Mouse (Mus musculus): ENCODE data around the gene Ndufb4. TPM values are rescaled to one million over a fixed set of nuclear protein-coding genes. Genes with fewer than 3 reads are reported as not detected.
A peak's percentile ranks its signal among the peaks of the same experiment; 100 is the strongest.

Ndufb4 gene
- total RNA-seq, 2 experiments from 2014 or later: 141 to 154 TPM

DNA sequence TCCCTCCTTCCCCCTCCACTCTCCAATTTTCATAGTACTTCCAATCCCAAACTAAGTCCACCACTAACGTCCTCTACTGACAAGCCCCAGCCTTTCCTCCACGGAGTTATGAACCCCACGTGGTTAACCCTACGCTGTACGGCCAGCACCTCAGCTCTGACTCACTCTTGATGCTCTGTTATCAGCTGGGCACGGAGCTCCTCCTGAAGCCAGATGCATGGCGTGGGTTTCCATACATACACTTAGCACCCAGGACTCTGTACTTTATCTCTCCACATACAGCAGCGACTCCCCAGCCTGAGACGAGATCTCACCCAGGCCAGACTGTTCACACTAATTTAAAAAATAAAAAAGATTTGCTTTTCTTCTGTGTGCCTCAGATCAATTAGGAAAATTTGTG lies 19.7 kb downstream of the Ndufb4 start:
- no peak for DNase-seq

GRCm38 (mm10) chr16:37629011-37629410 lies 25.2 kb downstream of the Ndufb4 start:
- DNase-seq: no peak

- DNase-seq: no peak
These were observed 25.9 kb downstream of the Ndufb4 start for GRCm38 (mm10) chr16:37628336-37628735.

GRCm38 (mm10) chr16:37626388-37626949 lies 27.8 kb downstream of the Ndufb4 start:
- no peak for DNase-seq

- DNase-seq: no peak
These were observed 31.3 kb downstream of the Ndufb4 start for GRCm38 (mm10) chr16:37622919-37623318.

GRCm38 (mm10) chr16:37622403-37622802 lies 31.9 kb downstream of the Ndufb4 start:
- DNase-seq: no peak

GRCm38 (mm10) chr16:37617695-37618094 lies 36.6 kb downstream of the Ndufb4 start:
- peak; percentile 38 for DNase-seq

DNA sequence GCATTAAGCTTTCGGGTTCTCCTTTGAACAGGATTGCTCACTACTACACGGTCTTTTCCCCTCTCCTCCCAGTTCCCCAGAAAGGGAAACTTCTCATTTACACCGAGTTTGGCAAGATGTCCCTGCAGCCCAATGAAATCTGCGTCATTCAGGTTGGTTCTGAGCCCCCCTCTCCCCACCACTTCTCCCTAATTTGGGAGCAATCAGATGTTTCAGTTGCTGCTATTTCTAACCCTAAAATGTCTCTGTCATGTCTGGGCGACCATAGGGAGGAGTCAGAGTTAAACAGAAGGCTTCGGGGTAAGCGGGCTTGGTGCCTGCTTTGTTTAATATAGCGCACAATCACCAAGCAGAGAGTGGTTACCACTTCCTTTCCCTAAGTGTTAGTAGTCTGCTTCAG lies 38.1 kb downstream of the Ndufb4 start:
- DNase-seq: no peak

DNA sequence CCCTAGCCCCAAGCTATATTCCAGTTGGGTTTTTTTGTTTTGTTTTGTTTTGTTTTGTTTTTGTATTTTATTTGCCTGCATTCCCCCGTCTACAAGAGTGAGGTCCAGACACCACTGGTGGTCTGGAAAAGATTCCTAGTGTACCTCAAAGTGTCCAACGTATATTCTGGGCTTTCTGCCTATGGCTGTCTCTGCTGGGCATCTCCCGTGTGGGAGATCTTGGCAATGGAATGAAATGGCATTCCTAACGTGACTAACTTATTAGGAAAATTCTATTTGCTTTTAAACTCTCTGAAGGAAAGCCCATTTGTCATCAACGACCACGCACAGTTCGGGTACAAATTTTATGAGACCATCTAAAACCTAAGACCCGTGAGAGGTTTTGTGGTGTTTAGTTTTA lies 38.8 kb downstream of the Ndufb4 start:
- DNase-seq: no peak

GRCm38 (mm10) chr16:37614540-37614939 lies 39.7 kb downstream of the Ndufb4 start:
- DNase-seq: no peak

DNA sequence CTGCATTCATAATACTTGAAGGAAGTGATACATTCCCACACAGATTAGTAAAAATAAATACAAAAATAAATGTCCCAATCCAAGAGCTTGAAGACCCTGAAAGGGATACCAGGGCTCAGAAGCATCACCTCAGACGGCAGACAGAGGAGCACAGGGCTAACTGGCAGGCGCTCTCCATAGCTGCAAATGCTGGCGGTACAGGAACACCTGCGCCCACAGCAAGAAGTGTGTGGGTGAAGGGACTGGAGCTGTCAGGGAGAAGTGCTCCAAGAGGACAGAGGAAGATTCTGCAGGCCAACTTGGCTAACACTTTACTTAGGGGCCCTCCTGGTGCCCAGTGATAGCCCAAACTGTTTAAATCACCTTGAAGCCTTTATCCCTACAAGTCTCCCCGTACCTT lies 42.2 kb downstream of the Ndufb4 start:
- no peak for DNase-seq

- DNase-seq: no peak
These were observed 43.2 kb downstream of the Ndufb4 start for GRCm38 (mm10) chr16:37611072-37611471.

GRCm38 (mm10) chr16:37610333-37610732 lies 43.9 kb downstream of the Ndufb4 start:
- DNase-seq: no peak

DNA sequence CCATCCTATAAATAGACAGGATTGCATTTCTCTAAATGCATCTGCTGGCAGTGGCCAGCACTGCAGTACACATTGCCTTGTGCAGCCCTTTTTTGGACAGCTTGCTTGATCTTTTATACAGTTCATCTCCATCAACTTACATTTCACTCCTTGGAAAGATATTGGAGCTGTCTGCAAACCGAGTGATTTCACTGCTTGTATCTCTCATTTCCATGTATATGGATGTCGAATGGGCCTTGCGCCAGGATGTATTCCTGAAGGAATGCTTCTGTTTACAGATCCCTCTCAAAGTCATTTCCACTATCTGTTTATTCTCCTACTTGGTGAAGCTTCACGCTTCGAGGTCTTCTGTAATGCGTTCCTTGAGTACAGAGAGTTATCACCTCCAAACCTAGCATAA lies 50.0 kb downstream of the Ndufb4 start:
- DNase-seq: no peak

DNA sequence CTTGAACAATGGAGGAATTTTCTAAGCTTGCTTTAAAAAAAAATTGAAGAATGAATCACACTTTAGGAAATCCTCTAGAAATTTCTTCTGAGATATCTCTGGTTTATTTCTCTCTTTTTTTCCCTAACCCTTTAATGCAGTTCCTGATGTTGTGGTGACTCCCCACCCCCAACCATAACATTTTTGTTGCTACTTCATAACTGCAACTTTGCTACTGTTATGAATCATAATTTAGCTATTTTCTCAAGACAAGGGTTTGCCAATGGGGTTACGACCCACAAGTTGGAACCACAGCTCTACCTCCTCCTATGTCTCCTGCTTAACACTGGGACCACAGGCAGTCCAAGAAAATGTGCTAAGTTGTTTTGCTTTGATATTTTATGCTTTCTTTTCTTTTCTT lies 50.8 kb downstream of the Ndufb4 start:
- no peak for DNase-seq

DNA sequence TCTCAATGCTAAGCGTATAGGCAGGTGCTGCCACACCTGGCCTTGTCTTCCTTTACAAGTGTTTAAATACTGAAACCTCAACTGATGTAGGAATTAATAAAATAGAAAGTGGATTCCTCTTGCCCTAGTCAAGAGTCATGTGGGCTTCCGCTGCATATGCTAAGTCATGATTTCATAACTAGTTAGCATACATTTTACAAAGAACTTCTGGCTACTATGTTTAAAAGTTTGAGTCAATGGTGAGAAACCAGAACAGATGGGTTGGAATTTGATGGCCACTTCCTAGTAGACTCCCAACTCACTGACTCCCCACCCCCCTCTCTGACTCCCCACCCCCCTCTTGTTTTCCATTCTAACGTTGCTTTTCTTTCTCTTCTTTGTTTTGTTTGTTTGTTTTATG lies 54.9 kb downstream of the Ndufb4 start:
- DNase-seq: no peak

GRCm38 (mm10) chr16:37598463-37598862 lies 55.8 kb downstream of the Ndufb4 start:
- DNase-seq: no peak

- DNase-seq: no peak
These were observed 56.8 kb downstream of the Ndufb4 start for GRCm38 (mm10) chr16:37597412-37597811.

Other genes starting within 250 kb of the Ndufb4 start
- gene Gtf2e1, start 114.7 kb downstream of the Ndufb4 start, total RNA-seq (2021): 10 to 100 TPM in 1 of 2 experiments, 1 to 10 TPM in 1; 9.4 to 10.7 TPM
- 10 to 100 TPM; 15.3 to 16.4 TPM for gene Rabl3, start 114.6 kb downstream of the Ndufb4 start, total RNA-seq (2021)
- under 1 TPM in 1 of 2 experiments, not detected in 1; 0.74 TPM for gene Hgd, start 74.3 kb downstream of the Ndufb4 start, total RNA-seq (2021)
- 100 to 1,000 TPM; 457 to 460 TPM for gene Fstl1, start 122.4 kb upstream of the Ndufb4 start, total RNA-seq (2021)
- gene Gm36028, start 206.7 kb upstream of the Ndufb4 start, total RNA-seq (2021): under 1 TPM; 0.47 to 0.79 TPM
- gene Lrrc58, start 213.9 kb upstream of the Ndufb4 start, total RNA-seq (2021): 10 to 100 TPM; 89.6 to 90.1 TPM

All from heart, postnatal 4 days (tissue).